Mouse (Mus musculus): ENCODE data around the gene Dip2a. TPM values are rescaled to one million over a fixed set of nuclear protein-coding genes. Genes with fewer than 3 reads are reported as not detected.

Dip2a gene
- total and polyA plus RNA-seq, 3 experiments = 1.5 to 4.3 (median 2.8) TPM

- Histone ChIP-seq H3K9me3 (replicated peaks) (no peaks in the 10 kb centered on the region), H3K4me3 (ENCODE audit: low read depth, low read length) (no peak overlapping the region), H3K4me1 (ENCODE audit: insufficient read depth, low read depth, low read length) (peaks cover 3% of the 10 kb centered on the region; the same call in 1 of the 2 replicates), H3K36me3 (replicated peaks) (peaks cover 80% of the 10 kb centered on the region), H3K27me3 (ENCODE audit: insufficient read depth, low read length) (no peaks in the 10 kb centered on the region)
- no peak for DNase-seq (ENCODE audit: low spot score)
- ATAC-seq (ENCODE audit: extremely low read depth, insufficient number of reproducible peaks, low FRiP score, poor library complexity, severe bottlenecking) = no peak
- no peak for TF ChIP-seq CTCF (IDR thresholded peaks at IDR 0.05; ENCODE audit: low read depth, low read length)
- TF ChIP-seq TAL1 (conservative IDR thresholded peaks at IDR 0.05; ENCODE audit: low read depth, low read length) = no peak
- TF ChIP-seq GATA1 (IDR thresholded peaks at IDR 0.05; ENCODE audit: borderline replicate concordance, low read length) = no peak
- TF ChIP-seq GATA2 (IDR thresholded peaks at IDR 0.05; ENCODE audit: borderline replicate concordance, low read depth, low read length) = no peak
- TF ChIP-seq POLR2AphosphoS5 (IDR thresholded peaks at IDR 0.05; ENCODE audit: insufficient replicate concordance, low read depth, low read length) = no peak
Observed at GRCm38 (mm10) chr10:76351953-76352352, 6.9 kb upstream of the Dip2a start.

- DNase-seq (ENCODE audit: low spot score) (no peak), ATAC-seq (ENCODE audit: extremely low read depth, insufficient number of reproducible peaks, low FRiP score, poor library complexity, severe bottlenecking) (no peak)
- H3K27me3 ChIP-seq (ENCODE audit: insufficient read depth, low read length) = peaks cover 15% of the 10 kb centered on the region
- H3K4me1 ChIP-seq (ENCODE audit: insufficient read depth, low read depth, low read length) = peaks cover 20% of the 10 kb centered on the region
- H3K36me3 ChIP-seq (replicated peaks) = peaks cover 28% of the 10 kb centered on the region
- peak overlapping the region; percentile 78; the same call in 1 of the 2 replicates for H3K4me3 ChIP-seq (ENCODE audit: low read depth, low read length)
- no peaks in the 10 kb centered on the region for H3K9me3 ChIP-seq (replicated peaks)
- TF ChIP-seq GATA2 (IDR thresholded peaks at IDR 0.05; ENCODE audit: borderline replicate concordance, low read depth, low read length) (no peak), CTCF (IDR thresholded peaks at IDR 0.05; ENCODE audit: low read depth, low read length) (peak; percentile 47; the same call in 1 of the 2 replicates), POLR2AphosphoS5 (IDR thresholded peaks at IDR 0.05; ENCODE audit: insufficient replicate concordance, low read depth, low read length) (no peak), GATA1 (IDR thresholded peaks at IDR 0.05; ENCODE audit: borderline replicate concordance, low read length) (no peak), TAL1 (conservative IDR thresholded peaks at IDR 0.05; ENCODE audit: low read depth, low read length) (no peak)
Observed at GRCm38 (mm10) chr10:76346589-76346988, 1.5 kb upstream of the Dip2a start.

- Histone ChIP-seq H3K9me3 (replicated peaks) (no peaks in the 10 kb centered on the region), H3K4me3 (ENCODE audit: low read depth, low read length) (peak overlapping the region; percentile 78; the same call in 1 of the 2 replicates), H3K4me1 (ENCODE audit: insufficient read depth, low read depth, low read length) (peaks cover 20% of the 10 kb centered on the region), H3K27me3 (ENCODE audit: insufficient read depth, low read length) (peaks cover 15% of the 10 kb centered on the region), H3K36me3 (replicated peaks) (peaks cover 23% of the 10 kb centered on the region)
- peak; percentile 30; the same call in 1 of the 2 replicates for ATAC-seq (ENCODE audit: extremely low read depth, insufficient number of reproducible peaks, low FRiP score, poor library complexity, severe bottlenecking)
- DNase-seq (ENCODE audit: low spot score) = peak; percentile 30
- TF ChIP-seq GATA1 (IDR thresholded peaks at IDR 0.05; ENCODE audit: borderline replicate concordance, low read length) (no peak), POLR2AphosphoS5 (IDR thresholded peaks at IDR 0.05; ENCODE audit: insufficient replicate concordance, low read depth, low read length) (no peak), TAL1 (conservative IDR thresholded peaks at IDR 0.05; ENCODE audit: low read depth, low read length) (no peak), CTCF (IDR thresholded peaks at IDR 0.05; ENCODE audit: low read depth, low read length) (no peak), GATA2 (IDR thresholded peaks at IDR 0.05; ENCODE audit: borderline replicate concordance, low read depth, low read length) (no peak)
Observed at GRCm38 (mm10) chr10:76346043-76346491, 976 bp upstream of the Dip2a start.

- ATAC-seq (ENCODE audit: extremely low read depth, insufficient number of reproducible peaks, low FRiP score, poor library complexity, severe bottlenecking) (no peak), DNase-seq (ENCODE audit: low spot score) (no peak)
- TF ChIP-seq GATA2 (IDR thresholded peaks at IDR 0.05; ENCODE audit: borderline replicate concordance, low read depth, low read length) (no peak), POLR2AphosphoS5 (IDR thresholded peaks at IDR 0.05; ENCODE audit: insufficient replicate concordance, low read depth, low read length) (no peak), TAL1 (conservative IDR thresholded peaks at IDR 0.05; ENCODE audit: low read depth, low read length) (no peak), CTCF (IDR thresholded peaks at IDR 0.05; ENCODE audit: low read depth, low read length) (no peak), GATA1 (IDR thresholded peaks at IDR 0.05; ENCODE audit: borderline replicate concordance, low read length) (no peak)
- H3K9me3 ChIP-seq (replicated peaks) = no peaks in the 10 kb centered on the region
- peaks cover 20% of the 10 kb centered on the region for H3K4me1 ChIP-seq (ENCODE audit: insufficient read depth, low read depth, low read length)
- peaks cover 15% of the 10 kb centered on the region for H3K27me3 ChIP-seq (ENCODE audit: insufficient read depth, low read length)
- H3K4me3 ChIP-seq (ENCODE audit: low read depth, low read length) = peak overlapping the region; percentile 78
- H3K36me3 ChIP-seq (replicated peaks) = peaks cover 18% of the 10 kb centered on the region
Observed at GRCm38 (mm10) chr10:76345540-76345902, 430 bp upstream of the Dip2a start.

GRCm38 (mm10) chr10:76334350-76334749 lies 10.7 kb downstream of the Dip2a start:
- no peak for ATAC-seq (ENCODE audit: extremely low read depth, insufficient number of reproducible peaks, low FRiP score, poor library complexity, severe bottlenecking)
- H3K27me3 ChIP-seq (ENCODE audit: insufficient read depth, low read length) = peaks cover 7% of the 10 kb centered on the region
- no peaks in the 10 kb centered on the region for H3K9me3 ChIP-seq (replicated peaks)
- no peaks in the 10 kb centered on the region for H3K4me1 ChIP-seq (ENCODE audit: insufficient read depth, low read depth, low read length)
- no peak overlapping the region for H3K4me3 ChIP-seq (ENCODE audit: low read depth, low read length)
- no peak for DNase-seq (ENCODE audit: low spot score)
- TF ChIP-seq GATA1 (IDR thresholded peaks at IDR 0.05; ENCODE audit: borderline replicate concordance, low read length) = no peak
- no peak for TF ChIP-seq CTCF (IDR thresholded peaks at IDR 0.05; ENCODE audit: low read depth, low read length)
- no peak for TF ChIP-seq TAL1 (conservative IDR thresholded peaks at IDR 0.05; ENCODE audit: low read depth, low read length)
- H3K36me3 ChIP-seq (replicated peaks) = no peaks in the 10 kb centered on the region

GRCm38 (mm10) chr10:76332040-76332439 lies 13.1 kb downstream of the Dip2a start:
- Histone ChIP-seq H3K9me3 (replicated peaks) (no peaks in the 10 kb centered on the region), H3K36me3 (replicated peaks) (no peaks in the 10 kb centered on the region), H3K4me3 (ENCODE audit: low read depth, low read length) (no peak overlapping the region), H3K4me1 (ENCODE audit: insufficient read depth, low read depth, low read length) (no peaks in the 10 kb centered on the region), H3K27me3 (ENCODE audit: insufficient read depth, low read length) (peaks cover 5% of the 10 kb centered on the region)
- TF ChIP-seq GATA1 (IDR thresholded peaks at IDR 0.05; ENCODE audit: borderline replicate concordance, low read length) = no peak
- DNase-seq (ENCODE audit: low spot score) (no peak), ATAC-seq (ENCODE audit: extremely low read depth, insufficient number of reproducible peaks, low FRiP score, poor library complexity, severe bottlenecking) (no peak)

GRCm38 (mm10) chr10:76329093-76329492 lies 16.0 kb downstream of the Dip2a start:
- peaks cover 3% of the 10 kb centered on the region; the same call in 1 of the 2 replicates for H3K27me3 ChIP-seq (ENCODE audit: insufficient read depth, low read length)
- no peak overlapping the region for H3K4me3 ChIP-seq (ENCODE audit: low read depth, low read length)
- ATAC-seq (ENCODE audit: extremely low read depth, insufficient number of reproducible peaks, low FRiP score, poor library complexity, severe bottlenecking) = no peak
- H3K4me1 ChIP-seq (ENCODE audit: insufficient read depth, low read depth, low read length) = no peaks in the 10 kb centered on the region
- H3K36me3 ChIP-seq (replicated peaks) = no peaks in the 10 kb centered on the region
- DNase-seq (ENCODE audit: low spot score) = no peak
- no peaks in the 10 kb centered on the region for H3K9me3 ChIP-seq (replicated peaks)
- TF ChIP-seq GATA1 (IDR thresholded peaks at IDR 0.05; ENCODE audit: borderline replicate concordance, low read length) = no peak
- no peak for TF ChIP-seq POLR2AphosphoS5 (IDR thresholded peaks at IDR 0.05; ENCODE audit: insufficient replicate concordance, low read depth, low read length)
- no peak for TF ChIP-seq GATA2 (IDR thresholded peaks at IDR 0.05; ENCODE audit: borderline replicate concordance, low read depth, low read length)
- TF ChIP-seq TAL1 (conservative IDR thresholded peaks at IDR 0.05; ENCODE audit: low read depth, low read length) = no peak
- TF ChIP-seq CTCF (IDR thresholded peaks at IDR 0.05; ENCODE audit: low read depth, low read length) = no peak
